Mouse (Mus musculus) urinary bladder, postnatal 36 days (tissue): ENCODE results near the gene Rxrb.
A peak's percentile ranks its signal among the peaks of the same experiment; 100 is the strongest.

Experiments
- DNase-seq, 2 experiments: peaks; one replicate each; pipeline ENCODE4 v3.0.0; 2022; ENCODE audit warnings: low spot score in 2 of 2, mixed read lengths in 1 of 2

The Rxrb gene

DNA sequence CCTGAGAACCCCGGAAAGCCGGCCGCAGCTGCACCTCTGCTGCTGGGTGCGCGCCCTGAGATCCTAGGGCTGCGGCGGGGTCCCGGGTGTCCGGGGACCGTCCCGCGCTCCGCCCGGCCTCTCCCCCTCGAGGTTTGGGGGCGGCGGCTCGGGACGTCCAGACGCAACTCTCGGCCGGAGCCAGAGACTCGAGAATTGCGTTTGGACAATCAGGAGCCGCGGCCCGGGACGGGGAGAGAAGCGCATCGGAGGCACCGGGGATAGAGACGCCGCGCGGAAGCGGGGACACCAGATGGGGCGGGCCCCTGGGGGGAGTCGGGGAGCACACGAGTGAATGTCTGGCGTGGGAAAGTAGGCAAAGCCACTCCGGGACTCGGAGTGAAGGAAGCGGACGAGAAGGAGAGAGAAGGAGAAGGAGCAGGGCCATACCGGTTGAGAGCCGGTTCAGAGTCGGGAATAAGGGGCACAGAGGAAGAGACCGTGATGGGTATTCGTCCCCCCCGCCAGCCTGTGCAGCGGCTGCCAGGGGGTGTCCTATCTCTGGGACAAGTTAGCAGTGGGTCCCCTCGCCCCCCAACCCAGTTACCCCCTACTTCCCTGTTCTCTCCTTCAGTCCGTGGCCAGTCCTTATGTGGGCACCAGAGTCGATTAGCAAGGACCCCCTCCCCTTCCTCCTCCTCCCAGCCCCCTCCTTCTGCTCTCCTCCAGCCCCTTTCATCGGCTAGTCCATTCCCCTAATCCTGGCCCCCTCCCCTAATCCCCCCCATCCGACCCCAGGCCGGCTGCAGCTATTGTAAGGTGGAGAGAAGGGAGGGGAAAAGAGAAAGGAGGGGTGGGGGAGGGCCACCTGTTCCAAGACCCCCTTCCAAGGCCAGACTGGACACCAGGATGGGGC, 6.5 kb upstream of the Rxrb start:
- DNase-seq, result no peak

DNA sequence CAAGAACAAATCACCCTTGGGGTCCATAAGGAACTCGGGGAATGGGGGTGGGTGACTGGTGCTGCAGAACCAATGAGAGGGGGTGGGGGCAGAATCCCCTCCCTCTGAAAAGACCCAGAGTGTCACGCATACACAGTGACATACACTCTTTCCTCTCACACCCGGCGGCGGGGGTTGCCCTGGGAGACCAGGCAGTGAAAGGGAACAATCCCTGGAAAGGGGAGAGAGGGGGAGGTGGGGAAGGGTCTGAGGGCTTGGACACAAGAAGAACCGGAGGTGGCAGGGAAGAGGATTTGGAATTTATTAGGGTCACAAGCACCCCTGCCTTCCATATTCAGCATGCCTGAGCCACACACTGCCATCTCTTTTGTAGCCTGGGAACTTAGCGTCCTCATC, 5.9 kb upstream of the Rxrb start:
- no peak for DNase-seq

DNA sequence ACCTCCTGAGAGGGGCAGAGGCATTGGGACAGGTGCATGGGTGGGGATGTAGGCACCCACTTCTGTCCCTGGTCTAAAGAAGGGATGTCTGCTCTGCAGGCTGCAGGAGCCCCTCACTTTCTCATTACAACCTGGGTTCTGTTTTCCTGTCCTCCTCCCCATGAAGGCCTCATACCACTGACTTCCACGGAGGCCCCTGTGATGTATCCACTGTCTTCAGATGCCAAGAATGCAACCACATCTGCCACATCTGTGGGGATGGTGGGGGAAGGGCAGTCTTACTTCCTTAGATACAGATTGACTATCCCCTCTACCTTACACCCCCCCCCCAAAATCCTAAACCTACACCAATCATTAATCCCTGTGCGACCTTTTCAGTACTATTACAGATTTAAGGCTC, 5.4 kb upstream of the Rxrb start:
- DNase-seq, result no peak

DNA sequence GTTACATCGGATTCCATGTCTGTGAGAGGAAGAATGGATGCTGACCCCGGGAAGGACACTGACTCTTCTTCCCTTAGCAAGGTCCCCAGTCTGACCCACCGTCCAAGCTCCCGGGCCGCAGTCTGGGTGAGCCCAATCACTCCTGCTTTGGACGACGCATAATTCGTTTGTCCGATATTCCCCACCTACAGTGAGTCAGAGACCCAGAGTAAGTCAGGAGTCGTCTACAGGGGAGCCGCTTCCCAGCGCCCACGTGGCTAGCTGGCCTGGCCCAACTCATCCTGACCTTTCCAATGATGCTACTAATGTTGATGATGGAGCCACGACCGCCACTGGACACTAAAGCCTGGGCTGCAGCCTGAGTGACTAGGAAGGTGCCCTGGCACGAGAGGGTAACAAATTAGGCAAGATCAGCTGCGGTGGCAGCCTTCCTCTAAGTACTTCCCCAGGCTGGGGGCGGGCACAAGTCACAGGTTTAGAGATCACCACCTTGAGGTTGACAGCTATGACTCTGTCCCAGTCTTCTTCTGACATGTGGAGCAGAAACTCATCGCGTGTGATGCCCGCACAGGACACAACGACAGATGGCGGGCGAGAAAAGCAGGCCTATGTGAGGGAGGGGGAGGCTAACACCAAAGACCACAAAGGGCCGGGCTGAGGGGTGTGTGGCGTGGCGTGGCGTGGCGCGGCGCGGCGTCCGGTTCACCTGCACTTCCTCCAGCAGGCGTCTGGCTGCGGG, 4.5 kb upstream of the Rxrb start:
- no peak for DNase-seq

DNA sequence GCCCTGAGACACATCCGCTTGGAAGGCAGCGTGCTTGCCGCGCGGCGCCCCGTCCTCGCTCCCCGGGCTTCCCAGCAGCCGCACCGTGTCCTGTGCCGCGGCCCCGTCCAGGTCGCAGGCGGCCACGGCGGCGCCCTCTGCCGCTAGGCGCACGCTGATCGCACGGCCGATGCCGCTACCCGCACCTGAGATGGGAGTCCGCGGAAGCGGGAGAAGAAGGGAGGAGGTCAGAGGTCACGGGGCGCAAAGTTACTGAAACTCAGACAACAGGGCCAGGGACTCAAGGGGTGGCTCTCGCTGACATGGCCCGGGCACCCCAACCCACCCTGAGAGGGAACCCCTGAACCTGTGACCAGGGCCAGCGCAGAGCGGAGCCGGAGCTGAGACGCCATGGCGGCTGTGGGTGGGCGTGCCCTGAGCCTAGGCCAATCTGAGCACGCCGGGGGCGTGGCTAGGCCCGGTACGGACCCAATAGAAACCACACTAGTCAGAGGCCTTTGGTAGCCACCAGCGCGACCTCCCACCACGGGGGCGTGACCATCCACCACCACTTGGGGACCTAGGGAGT, 3.9 kb upstream of the Rxrb start, which contains the start of gene H2-Ke6:
Gene H2-Ke6, minus strand, starts transcription at position 405 of the 568 bp plus-strand sequence.
- peak; percentile 88 to 93 for DNase-seq

DNA sequence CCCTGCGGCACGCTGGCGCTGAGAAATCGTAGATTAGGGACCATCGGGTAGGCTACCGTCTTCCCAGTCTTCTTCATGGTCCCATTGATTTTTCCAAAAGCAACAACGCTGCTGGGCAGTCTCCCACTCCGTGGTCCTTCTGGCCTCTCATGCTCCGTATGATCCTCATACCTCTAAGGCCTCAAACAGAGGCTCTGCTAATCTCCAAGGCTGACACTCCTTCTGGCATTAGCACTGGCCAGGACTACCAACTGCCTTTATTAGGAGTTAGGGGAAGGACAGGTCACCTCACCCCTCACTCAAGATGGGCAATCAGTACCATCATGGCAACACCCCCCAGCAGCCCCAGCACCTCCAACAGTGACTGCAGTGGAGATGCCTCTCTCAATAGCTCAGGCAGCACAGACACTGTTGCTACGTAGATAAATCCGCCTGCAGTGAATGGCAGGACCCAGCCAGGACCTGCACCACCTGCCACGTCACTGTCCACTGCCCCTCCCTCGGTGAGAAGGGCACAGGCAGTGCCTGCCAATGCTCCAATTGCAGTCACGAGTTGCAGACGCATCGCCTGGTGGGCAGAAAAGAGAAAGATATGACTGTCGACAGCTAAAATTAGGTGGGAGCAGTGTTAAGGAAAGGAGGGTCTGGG, 3.0 kb upstream of the Rxrb start:
- no peak for DNase-seq

DNA sequence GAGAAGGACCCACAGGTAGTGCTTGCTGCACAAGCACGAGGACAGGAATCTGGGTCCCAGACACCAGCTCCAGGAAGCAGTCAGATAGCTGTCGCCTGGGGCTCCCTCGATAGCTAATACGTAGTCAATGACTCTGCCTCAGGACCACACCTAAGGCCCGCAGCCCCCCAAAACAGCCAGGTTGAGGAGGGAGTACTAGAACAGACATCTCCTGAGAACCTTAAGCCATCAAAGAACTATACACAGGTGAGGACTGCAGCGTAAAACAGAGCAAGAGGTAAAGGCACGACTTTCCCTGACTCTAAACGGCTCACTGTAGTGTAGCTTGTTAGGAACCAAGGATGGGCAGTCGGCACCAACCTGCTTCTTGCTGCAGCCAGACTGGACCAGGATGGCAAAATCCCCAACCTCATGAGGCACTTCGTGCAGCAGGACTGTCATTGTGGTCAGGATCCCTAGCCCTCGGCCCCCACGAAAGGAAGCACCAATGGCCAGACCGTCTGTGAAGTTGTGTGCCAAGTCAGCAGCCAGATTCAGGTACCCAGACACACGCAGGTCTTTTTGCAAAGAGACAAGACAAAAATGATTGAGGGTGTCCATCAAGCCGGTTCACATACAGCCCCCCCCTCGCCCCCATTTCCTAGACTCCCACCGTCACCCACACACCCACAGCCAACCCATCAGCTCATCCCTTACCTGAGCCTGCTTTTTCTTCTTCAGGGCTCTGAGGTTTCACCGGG, 2.3 kb upstream of the Rxrb start:
- DNase-seq, result no peak

DNA sequence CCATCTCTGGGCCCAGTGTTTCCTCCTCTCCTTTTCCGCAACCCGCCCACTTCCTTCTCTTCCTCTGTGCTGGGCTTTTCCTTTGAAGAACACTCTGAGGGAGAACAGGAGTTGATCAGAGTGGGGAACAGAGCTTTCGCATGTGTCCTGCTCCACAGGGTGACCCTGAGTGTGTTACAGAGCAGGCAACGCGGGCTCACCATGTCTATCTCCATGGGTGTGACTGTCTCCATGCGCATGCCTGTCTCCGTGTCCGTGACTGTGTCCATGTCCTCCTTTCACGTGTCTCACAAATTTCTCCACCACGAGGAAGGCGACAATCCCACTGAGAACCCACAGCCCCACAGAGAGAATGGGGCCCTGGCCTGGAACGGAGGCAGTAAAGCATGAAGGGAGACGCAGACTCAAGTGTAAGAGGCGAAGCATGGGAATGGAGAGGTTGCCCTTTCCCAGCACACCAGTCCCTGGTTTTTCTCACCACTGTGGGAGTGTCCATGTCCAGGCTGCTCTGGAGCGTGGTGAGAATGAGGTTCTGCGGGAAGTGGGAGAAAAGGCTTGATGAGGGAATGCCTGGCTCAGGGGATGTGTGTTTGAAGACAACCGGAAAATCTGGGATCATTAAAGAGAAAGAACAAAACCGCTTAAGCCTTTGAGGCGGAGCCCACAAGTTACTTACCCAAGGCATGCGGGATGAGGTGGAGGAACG, 1.6 kb upstream of the Rxrb start:
- no peak for DNase-seq

DNA sequence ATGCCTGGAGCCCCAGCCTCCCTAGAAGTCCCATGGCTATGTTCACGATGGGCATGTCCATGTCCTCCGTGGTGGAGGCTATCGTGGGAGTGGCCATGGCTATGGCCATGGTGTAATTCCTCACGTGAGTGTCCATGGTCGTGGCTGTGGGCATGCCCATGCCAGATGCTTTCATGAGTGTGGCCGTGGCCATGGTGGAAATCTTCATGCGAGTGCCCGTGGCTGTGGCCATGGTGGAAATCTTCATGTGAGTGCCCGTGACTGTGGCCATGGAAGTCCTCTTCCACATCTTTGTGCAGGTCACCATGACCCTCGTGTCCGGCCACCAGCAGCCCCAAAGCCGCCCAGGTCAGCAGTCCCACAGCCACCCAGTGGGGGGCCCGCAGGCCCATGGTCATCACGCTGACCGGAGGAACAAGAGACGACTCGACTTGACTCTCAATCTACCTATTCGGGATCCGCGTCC, 718 bp upstream of the Rxrb start:
- DNase-seq, result no peak

DNA sequence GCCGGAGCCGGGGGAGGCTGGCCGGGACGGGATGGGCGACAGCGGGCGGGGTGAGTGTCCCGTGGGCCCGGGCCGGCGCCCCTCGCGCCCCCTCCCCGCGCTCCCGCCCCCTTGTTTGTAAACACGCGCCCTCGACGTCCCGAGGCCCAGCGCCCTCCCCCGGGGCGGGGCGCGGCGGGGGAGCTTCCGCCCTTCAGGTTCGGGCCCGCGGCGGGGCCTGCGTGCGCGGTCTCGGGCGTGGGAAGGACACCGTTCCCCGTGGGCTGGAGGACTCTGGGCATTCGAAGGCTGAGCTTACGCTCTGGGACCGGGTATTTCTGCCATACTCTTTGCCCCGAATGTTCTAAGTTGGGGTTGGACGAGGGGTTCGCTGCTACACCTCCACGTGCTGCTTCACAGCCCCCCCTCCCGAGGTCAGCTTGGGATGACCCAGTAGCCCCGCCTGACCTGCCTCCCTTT, 591 bp downstream of the Rxrb start:
- peak; percentile 60 to 75 for DNase-seq

DNA sequence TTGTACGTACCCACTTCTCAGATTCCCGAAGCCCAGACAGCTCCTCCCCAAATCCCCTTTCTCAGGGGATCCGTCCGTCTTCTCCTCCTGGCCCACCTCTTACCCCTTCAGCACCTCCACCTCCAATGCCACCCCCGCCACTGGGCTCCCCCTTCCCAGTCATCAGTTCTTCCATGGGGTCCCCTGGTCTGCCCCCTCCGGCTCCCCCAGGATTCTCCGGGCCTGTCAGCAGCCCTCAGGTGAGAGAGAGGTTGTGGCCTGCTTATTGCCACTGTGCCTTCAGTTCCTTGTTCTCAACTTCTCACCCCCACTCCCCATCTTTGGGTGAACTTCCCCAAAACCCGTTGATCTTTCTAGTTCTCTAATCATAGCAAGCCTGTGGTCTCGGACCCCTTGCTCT, 1.2 kb downstream of the Rxrb start:
- DNase-seq, result no peak

DNA sequence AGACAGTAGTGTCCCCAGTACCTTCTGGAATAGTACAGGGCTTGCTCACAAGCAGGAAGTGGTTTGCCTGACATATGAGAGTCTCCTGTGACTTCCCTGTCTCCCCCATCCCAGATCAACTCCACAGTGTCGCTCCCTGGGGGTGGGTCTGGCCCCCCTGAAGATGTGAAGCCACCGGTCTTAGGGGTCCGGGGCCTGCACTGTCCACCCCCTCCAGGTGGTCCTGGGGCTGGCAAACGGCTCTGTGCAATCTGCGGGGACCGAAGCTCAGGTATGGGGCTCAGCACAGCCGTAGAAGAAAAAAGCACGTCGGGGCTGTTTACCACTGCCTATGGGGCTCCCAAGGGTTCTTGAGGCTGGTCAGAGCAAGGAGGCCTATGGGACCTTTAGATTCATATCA, 1.8 kb downstream of the Rxrb start:
- DNase-seq, result no peak

DNA sequence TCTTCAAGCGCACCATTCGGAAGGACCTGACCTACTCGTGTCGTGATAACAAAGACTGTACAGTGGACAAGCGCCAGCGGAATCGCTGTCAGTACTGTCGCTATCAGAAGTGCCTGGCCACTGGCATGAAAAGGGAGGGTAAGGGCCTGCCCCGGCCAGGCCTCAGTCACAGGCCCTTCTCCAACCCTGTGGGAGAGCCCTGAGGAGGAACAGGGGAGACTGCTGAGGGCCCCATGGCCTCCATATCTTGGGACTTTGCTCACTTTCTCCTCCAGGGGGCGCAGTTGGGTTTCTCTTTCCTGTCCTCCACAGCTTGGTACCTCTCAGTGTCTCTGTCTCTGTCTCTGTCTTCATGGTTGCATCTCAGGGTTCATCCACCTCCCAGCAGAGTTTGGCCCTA, 2.5 kb downstream of the Rxrb start:
- peak in 1 of 2 experiments; percentile 48 for DNase-seq

DNA sequence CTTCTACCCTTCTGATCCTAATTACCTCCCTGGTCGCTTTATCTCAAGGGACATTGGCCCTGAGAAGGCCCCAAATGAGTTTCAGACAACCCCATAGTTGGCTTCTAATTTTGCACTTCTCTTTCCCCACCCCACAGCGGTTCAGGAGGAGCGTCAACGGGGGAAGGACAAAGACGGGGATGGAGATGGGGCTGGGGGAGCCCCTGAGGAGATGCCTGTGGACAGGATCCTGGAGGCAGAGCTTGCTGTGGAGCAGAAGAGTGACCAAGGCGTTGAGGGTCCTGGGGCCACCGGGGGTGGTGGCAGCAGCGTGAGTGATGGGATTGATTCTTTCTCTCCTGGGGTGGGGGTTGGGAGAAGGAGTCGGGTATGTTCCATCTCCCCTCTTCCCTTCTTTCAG, 3.9 kb downstream of the Rxrb start:
- DNase-seq, result no peak

DNA sequence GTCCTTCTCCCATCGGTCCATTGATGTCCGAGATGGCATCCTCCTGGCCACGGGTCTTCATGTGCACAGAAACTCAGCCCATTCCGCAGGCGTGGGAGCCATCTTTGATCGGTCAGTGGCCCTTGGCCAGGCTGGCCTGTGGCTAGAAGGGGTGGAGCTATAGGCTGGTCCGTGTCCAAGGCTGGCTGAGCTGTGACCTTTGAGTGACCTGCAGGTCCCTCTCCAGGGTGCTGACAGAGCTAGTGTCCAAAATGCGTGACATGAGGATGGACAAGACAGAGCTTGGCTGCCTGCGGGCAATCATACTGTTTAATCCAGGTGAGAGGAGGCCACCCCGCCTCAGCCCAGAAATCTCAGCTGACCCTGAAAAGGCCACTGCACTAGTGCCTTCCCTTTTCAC, 5.0 kb downstream of the Rxrb start:
- DNase-seq, result no peak

DNA sequence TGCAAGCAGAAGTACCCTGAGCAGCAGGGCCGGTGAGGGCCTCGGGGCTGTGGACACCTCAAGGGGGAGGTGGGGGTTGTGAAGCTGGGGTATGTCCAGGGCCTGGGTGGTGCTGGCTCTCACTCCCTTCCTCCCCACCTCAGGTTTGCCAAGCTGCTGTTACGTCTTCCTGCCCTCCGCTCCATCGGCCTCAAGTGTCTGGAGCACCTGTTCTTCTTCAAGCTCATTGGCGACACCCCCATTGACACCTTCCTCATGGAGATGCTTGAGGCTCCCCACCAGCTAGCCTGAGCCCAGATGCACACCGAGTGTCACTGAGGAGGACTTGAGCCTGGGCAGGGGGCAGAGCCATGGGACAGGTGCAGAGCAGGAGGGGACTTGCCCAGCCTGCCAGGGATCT, 5.6 kb downstream of the Rxrb start:
- no peak for DNase-seq

DNA sequence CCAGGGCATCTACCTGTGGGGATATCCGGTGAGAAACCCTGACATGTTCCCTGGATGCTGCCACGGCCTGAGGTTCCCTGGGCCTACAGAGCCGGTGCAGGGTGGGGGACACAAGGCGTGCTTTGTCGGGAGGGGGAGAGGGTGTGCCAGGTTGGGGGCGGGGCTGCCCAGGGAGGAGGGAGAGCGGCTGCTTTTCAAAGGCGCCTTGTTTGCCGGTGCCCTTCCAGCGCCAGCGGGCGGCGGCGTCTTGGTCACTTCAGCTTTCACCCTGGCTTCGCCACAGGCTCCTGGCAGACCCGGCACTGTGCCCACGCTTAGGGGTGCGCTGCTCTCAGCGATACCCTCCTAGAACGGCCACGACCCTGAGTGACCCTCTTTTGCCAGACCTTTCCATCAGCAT, 6.8 kb downstream of the Rxrb start:
- no peak for DNase-seq

DNA sequence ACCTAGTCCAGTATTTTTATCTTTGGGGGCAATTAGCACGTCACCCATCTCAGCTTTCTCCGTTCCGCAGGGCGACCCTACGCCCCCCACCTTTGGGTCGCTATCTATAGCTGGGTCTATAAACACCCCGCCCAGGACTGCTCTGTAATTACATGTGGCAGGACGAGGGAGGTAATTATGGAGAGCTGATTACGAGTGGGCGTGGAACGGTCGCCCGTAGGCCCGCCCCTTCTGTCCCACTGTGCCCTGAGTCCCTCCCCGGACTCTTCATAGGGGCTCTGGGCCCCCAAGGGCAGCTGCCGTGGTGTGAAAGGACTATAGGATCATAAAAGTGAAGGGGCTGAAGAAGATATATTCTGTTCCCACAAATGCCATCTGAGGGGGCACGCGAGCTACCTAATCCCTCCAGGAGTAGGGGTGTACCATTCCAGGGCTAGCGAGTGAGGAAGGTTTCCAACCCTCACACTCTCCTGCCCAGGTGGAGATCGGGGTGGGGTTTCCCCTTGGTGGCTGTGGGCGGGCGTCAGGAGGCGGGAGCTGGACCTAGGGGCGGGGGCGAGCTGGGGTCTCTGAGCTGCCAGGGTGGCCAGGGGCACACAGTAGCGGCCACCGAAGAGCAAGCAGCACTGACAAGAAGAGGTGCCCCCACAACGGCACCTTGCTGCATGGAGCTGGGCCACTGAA, 7.4 kb downstream of the Rxrb start, which contains the start of gene Col11a2:
Gene Col11a2, plus strand, starts transcription at position 560 of the 684 bp plus-strand sequence.
- no peak for DNase-seq

DNA sequence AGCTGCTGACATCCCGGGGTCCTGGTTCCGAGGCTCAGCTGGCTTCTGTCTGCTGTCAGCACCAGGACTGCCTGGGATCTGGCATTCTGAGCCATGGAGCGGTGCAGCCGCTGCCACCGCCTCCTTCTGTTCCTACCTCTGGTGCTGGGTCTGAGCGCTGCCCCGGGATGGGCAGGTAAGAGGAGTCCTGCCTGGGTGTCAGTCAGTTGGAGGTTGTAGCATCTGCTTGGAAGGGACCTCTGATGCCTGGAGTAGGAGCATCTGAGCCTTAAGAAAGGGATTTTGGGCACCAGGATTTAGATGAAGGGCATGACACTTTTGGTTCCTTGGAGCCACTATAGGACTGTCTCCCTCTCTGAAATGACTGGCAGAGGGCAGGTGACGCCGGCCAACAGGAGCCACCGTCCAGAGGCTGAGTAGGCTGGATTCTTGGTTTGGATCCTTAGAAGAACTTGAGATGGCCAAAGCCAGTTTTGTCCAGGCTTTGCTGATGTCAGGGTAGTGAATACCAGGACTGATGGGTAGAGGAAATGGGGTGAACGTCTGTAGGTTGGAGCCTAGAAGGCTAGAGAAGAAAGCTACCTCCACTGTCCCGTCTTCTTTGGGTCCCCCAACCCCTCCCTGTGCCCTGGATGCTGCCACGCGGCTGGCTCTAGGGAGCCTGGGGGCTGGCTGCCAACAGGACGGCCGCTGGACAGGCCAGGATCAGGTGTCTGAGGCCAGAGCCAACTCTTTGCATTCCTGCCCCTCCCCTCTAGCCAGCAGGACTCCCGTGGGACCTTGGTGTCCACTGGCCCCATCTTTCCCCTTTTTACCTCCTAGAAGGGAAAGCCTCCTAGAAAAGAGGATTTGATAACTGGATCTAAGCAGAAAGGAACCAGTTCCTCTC, 8.2 kb downstream of the Rxrb start:
- DNase-seq, result no peak
